Mouse (Mus musculus) stomach, embryonic 15.5 days (tissue): ENCODE data around the gene Krt72. TPM values are rescaled to one million over a fixed set of nuclear protein-coding genes. Genes with fewer than 3 reads are reported as not detected.

ENCODE experiments used
- ATAC-seq: fragments of 200-750 bp; cut with Nextera tagmentation; 2 replicates; pipeline ENCODE4 v1.8.0; 2017; ENCODE audit warnings: low read depth, moderate number of reproducible peaks, moderate TSS enrichment; ENCODE audit not compliant: insufficient read depth, low FRiP score
- H3K27ac ChIP-seq: fragments of 300-500 bp; sonication (generic); 2 replicates; pipeline ENCODE4 v1.5.1; 2015; ENCODE audit warnings: mild to moderate bottlenecking, inconsistent platforms
- H3K27me3 ChIP-seq: fragments of 300-500 bp; sonication (generic); replicated peaks from 2 replicates; pipeline ENCODE4 v1.6.1; 2015; ENCODE audit warnings: inconsistent platforms
- H3K36me3 ChIP-seq: fragments of 300-500 bp; sonication (generic); 2 replicates; pipeline ENCODE4 v1.6.1; 2015; ENCODE audit warnings: inconsistent platforms
- H3K4me1 ChIP-seq: fragments of 300-500 bp; sonication (generic); 2 replicates; pipeline ENCODE4 v1.6.1; 2015; ENCODE audit warnings: inconsistent platforms
- H3K4me2 ChIP-seq: fragments of 300-500 bp; sonication (generic); 2 replicates; pipeline ENCODE4 v1.6.1; 2015; ENCODE audit warnings: mild to moderate bottlenecking, inconsistent platforms
- H3K4me3 ChIP-seq: fragments of 300-500 bp; sonication (generic); replicated peaks from 2 replicates; pipeline ENCODE4 v1.5.1; 2015; ENCODE audit warnings: inconsistent platforms
- H3K9ac ChIP-seq: fragments of 300-500 bp; sonication (generic); 2 replicates; pipeline ENCODE4 v1.6.1; 2015; ENCODE audit warnings: inconsistent platforms
- H3K9me3 ChIP-seq: fragments of 300-500 bp; sonication (generic); 2 replicates; pipeline ENCODE4 v1.6.1; 2016; ENCODE audit warnings: inconsistent platforms
- WGBS: fragments of 180-500 bp; shearing (Covaris S2); methylation state at CpG from one replicate; pipeline ENCODE4 v1.1.7; 2015; 5-methylcytosine and 5-hydroxymethylcytosine counted together
- polyA plus RNA-seq: library from polyadenylated mRNA; unstranded; fragments of >200 nt; fragmentation: Nextera tagmentation; extraction: Ambion mirVana; gene quantifications from 2 replicates; pipeline ENCODE4 v1.2.1, GENCODE M21; 2015

Gene Krt72
- polyA plus RNA-seq, 1 experiment from 2014 or later, result not detected

DNA sequence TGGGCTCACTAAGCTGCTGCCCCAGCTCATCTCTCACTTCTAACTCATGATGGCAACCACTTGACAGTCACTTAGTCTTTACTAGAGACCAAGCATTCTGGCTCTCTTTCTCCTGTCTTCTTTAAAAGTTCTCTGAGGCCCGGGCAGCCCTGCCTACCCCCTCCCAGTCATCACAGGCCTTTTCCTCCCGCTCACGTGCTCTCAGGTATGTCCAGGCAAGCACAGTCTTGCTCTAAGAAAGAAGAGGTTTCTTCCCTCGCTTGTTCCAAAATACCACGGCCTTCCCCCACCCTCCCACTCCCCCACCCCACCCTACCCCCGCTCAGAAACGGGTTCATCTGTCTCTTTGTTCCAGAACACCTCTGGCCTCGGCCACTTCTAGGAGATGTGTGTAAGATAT lies 16.0 kb downstream of the Krt72 start:
- 27% methylated on average over 8 of the region's 8 CpGs for WGBS
- H3K27me3 ChIP-seq, result no peaks in the 10 kb centered on the region
- ATAC-seq, result no peak
- no peak overlapping the region; the same call in 1 of the 2 replicates for H3K27ac ChIP-seq
- H3K36me3 ChIP-seq, result no peaks in the 10 kb centered on the region
- no peak overlapping the region for H3K9ac ChIP-seq
- H3K9me3 ChIP-seq, result no peaks in the 10 kb centered on the region
- H3K4me3 ChIP-seq, result no peak overlapping the region
- H3K4me2 ChIP-seq, result no peak overlapping the region
- H3K4me1 ChIP-seq, result no peaks in the 10 kb centered on the region

DNA sequence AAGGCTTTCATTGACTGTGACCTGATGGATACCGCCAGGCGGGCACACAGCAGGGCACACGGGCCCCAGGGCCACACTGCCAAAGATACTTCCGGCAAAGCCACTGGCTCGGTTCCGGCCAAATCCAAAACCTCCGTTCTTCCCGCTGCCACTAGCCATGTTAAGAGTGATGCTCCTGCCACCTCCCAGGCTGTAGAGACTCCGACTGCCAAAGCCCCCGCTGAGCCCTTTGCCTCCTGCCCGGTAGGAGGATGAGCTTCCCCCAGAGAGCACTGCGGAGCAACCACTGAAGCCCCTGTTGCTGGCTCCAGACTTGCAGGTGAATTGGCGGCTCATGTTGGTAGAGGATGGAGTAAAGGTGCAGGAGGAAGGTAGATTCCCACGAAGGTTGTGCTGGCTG lies 43.5 kb downstream of the Krt72 start, which contains the start of gene Krt71:
Krt71 (minus strand) TSS at position 399 of the 400 bp plus-strand sequence.
- Histone ChIP-seq H3K27ac (no peak within 1 kb of the TSS), H3K4me1 (no peaks in the 10 kb centered on the region), H3K9me3 (no peaks in the 10 kb centered on the region), H3K36me3 (no peaks in the 10 kb centered on the region), H3K27me3 (no peaks in the 10 kb centered on the region), H3K4me2 (no peak within 1 kb of the TSS), H3K9ac (no peak within 1 kb of the TSS), H3K4me3 (no peak within 1 kb of the TSS)
- WGBS, result 51% methylated on average over 14 of the region's 14 CpGs
- no peak for ATAC-seq

DNA sequence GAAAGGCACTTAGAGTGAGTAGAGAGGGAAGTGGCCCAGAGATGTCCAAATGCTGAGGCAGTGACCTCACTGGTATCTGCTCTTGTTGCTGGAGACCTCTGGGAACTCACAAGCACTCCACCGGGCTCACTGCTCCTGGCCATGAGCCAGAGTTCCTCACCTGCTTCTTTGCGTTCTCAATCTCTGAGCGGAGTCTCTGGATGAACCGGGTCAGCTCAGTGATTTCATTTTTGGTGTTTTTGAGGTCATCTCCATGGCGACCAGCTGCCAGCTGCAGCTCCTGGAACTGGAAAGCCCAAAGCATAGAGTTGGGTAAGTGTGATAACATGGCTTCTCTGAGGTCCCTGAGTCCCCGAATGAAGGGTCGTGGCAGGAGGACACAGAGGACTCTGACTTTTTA lies 48.5 kb downstream of the Krt72 start:
- no peaks in the 10 kb centered on the region for H3K9me3 ChIP-seq
- no peak overlapping the region for H3K4me2 ChIP-seq
- WGBS, result 54% methylated on average over 7 of the region's 7 CpGs
- H3K4me3 ChIP-seq, result no peak overlapping the region
- no peak overlapping the region for H3K27ac ChIP-seq
- ATAC-seq, result no peak
- no peak overlapping the region for H3K9ac ChIP-seq
- H3K36me3 ChIP-seq, result no peaks in the 10 kb centered on the region
- no peaks in the 10 kb centered on the region for H3K4me1 ChIP-seq
- no peaks in the 10 kb centered on the region for H3K27me3 ChIP-seq

DNA sequence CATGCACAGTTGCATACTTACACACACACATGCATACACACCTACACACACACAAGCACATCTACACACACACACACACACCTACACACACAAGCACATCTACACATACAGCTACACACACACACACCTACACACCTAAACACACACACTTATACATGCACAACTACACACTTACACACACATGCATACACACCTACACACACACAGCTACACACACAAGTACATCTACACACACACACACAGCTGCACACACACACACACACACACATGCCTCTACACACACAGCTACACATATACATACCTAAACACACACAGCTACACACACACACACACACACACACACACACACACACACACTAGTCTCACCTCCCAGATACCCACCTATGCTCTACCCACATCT lies 55.6 kb downstream of the Krt72 start:
- ATAC-seq, result no peak
- Histone ChIP-seq H3K9ac (no peak overlapping the region), H3K27ac (no peak overlapping the region), H3K4me1 (no peaks in the 10 kb centered on the region), H3K27me3 (no peaks in the 10 kb centered on the region), H3K4me3 (no peak overlapping the region), H3K4me2 (no peak overlapping the region), H3K9me3 (no peaks in the 10 kb centered on the region), H3K36me3 (no peaks in the 10 kb centered on the region)

Other genes starting within 250 kb of the Krt72 start
- gene Krt82, start 235.8 kb downstream of the Krt72 start, polyA plus RNA-seq, result not detected in 2 replicates
- 0.10 and 0.19 TPM in 2 replicates for gene Krt90, start 223.5 kb downstream of the Krt72 start, polyA plus RNA-seq
- gene Krt75, start 212.6 kb downstream of the Krt72 start, polyA plus RNA-seq, result 0.21 and 0.34 TPM in 2 replicates
- gene Gm5414, start 158.3 kb downstream of the Krt72 start, polyA plus RNA-seq, result not detected in 2 replicates
- 0.08 TPM in 1 of 2 replicates, not detected in the other for gene Gm5478, start 139.1 kb downstream of the Krt72 start, polyA plus RNA-seq
- 1.4 and 3.4 TPM in 2 replicates for gene Krt6b, start 106.2 kb downstream of the Krt72 start, polyA plus RNA-seq
- gene Krt6a, start 92.2 kb downstream of the Krt72 start, polyA plus RNA-seq, result 90.3 and 179 TPM in 2 replicates
- gene Krt5, start 73.6 kb downstream of the Krt72 start, polyA plus RNA-seq, result 187 and 301 TPM in 2 replicates
- not detected in 2 replicates for gene Krt71, start 43.4 kb downstream of the Krt72 start, polyA plus RNA-seq
- gene Krt73, start 15.9 kb upstream of the Krt72 start, polyA plus RNA-seq, result not detected in 2 replicates
- gene Krt2, start 31.7 kb upstream of the Krt72 start, polyA plus RNA-seq, result not detected in 2 replicates
- 1.8 and 2.7 TPM in 2 replicates for gene Krt1, start 64.3 kb upstream of the Krt72 start, polyA plus RNA-seq
- 0.06 and 0.14 TPM in 2 replicates for gene Krt77, start 83.2 kb upstream of the Krt72 start, polyA plus RNA-seq
- gene Krt76, start 106.5 kb upstream of the Krt72 start, polyA plus RNA-seq, result not detected in 2 replicates
- gene Krt4, start 138.3 kb upstream of the Krt72 start, polyA plus RNA-seq, result 390 and 937 TPM in 2 replicates
- gene Krt79, start 153.9 kb upstream of the Krt72 start, polyA plus RNA-seq, result 1.2 and 1.6 TPM in 2 replicates
- 2.3 and 5.7 TPM in 2 replicates for gene Krt78, start 167.8 kb upstream of the Krt72 start, polyA plus RNA-seq
- gene Krt8, start 218.0 kb upstream of the Krt72 start, polyA plus RNA-seq, result 916 and 929 TPM in 2 replicates
- gene Krt18, start 241.7 kb upstream of the Krt72 start, polyA plus RNA-seq, result 448 and 512 TPM in 2 replicates